Mouse (Mus musculus): Measurements from ENCODE around the gene Trim61. TPM values are rescaled to one million over a fixed set of nuclear protein-coding genes. Genes with fewer than 3 reads are reported as not detected.
"Not testable (repeated sequence)": the region's sequence is repeated elsewhere in the genome, so short reads cannot be mapped to it uniquely, and the experiment has no call there.

Trim61 gene
- not detected in 2 replicates for polyA plus RNA-seq (2012; rRNA removed)

- no peak for DNase-seq (ENCODE audit: low spot score)
Observed at GRCm38 (mm10) chr8:65018423-65018822, at the start of gene Trim61, which contains the start of gene Trim60. TSS of gene Trim61 (minus strand) at chr8:65018523. TSS of gene Trim60 (minus strand) at chr8:65018584.

- DNase-seq (ENCODE audit: low spot score), result no peak
Observed at GRCm38 (mm10) chr8:65067694-65068472, 49.6 kb upstream of the Trim61 start.

GRCm38 (mm10) chr8:65067031-65067430 lies 48.7 kb upstream of the Trim61 start:
- DNase-seq (ENCODE audit: low spot score), result no peak

- no peak for DNase-seq (ENCODE audit: low spot score)
Observed at GRCm38 (mm10) chr8:65065622-65066021, 47.3 kb upstream of the Trim61 start.

- DNase-seq (ENCODE audit: low spot score), result no peak
Observed at GRCm38 (mm10) chr8:65064071-65064470, 45.7 kb upstream of the Trim61 start.

GRCm38 (mm10) chr8:65062195-65062594 lies 43.9 kb upstream of the Trim61 start:
- no peak for DNase-seq (ENCODE audit: low spot score)

GRCm38 (mm10) chr8:65056722-65057121 lies 38.4 kb upstream of the Trim61 start:
- no peak for DNase-seq (ENCODE audit: low spot score)

GRCm38 (mm10) chr8:65053968-65054367 lies 35.6 kb upstream of the Trim61 start:
- DNase-seq (ENCODE audit: low spot score), result no peak

- DNase-seq (ENCODE audit: low spot score), result no peak
Observed at GRCm38 (mm10) chr8:65053554-65053953, 35.2 kb upstream of the Trim61 start.

- DNase-seq (ENCODE audit: low spot score), result no peak
Observed at GRCm38 (mm10) chr8:65047801-65048200, 29.5 kb upstream of the Trim61 start.

GRCm38 (mm10) chr8:65047193-65047592 lies 28.9 kb upstream of the Trim61 start:
- no peak for DNase-seq (ENCODE audit: low spot score)

GRCm38 (mm10) chr8:65046565-65046964 lies 28.2 kb upstream of the Trim61 start:
- DNase-seq (ENCODE audit: low spot score), result no peak

- no peak for DNase-seq (ENCODE audit: low spot score)
Observed at GRCm38 (mm10) chr8:65037117-65037533, 18.8 kb upstream of the Trim61 start, which contains the start of gene Apela. TSS of gene Apela (minus strand) at chr8:65037336.

- no peak for DNase-seq (ENCODE audit: low spot score)
Observed at GRCm38 (mm10) chr8:65034136-65034535, 15.8 kb upstream of the Trim61 start.

GRCm38 (mm10) chr8:65033056-65033455 lies 14.7 kb upstream of the Trim61 start:
- no peak for DNase-seq (ENCODE audit: low spot score)

GRCm38 (mm10) chr8:65032107-65032506 lies 13.8 kb upstream of the Trim61 start:
- DNase-seq (ENCODE audit: low spot score), result no peak

- no peak for DNase-seq (ENCODE audit: low spot score)
Observed at GRCm38 (mm10) chr8:65030735-65031485, 12.6 kb upstream of the Trim61 start.

GRCm38 (mm10) chr8:65029776-65030175 lies 11.5 kb upstream of the Trim61 start:
- DNase-seq (ENCODE audit: low spot score), result no peak

- DNase-seq (ENCODE audit: low spot score), result no peak
Observed at GRCm38 (mm10) chr8:65028959-65029686, 10.8 kb upstream of the Trim61 start.

GRCm38 (mm10) chr8:65022485-65022884 lies 4.2 kb upstream of the Trim61 start:
- peak; percentile 42 for DNase-seq (ENCODE audit: low spot score)

GRCm38 (mm10) chr8:65007616-65008015 lies 10.7 kb downstream of the Trim61 start:
- DNase-seq (ENCODE audit: low spot score), result not testable (repeated sequence)

GRCm38 (mm10) chr8:64998806-64999365 lies 19.4 kb downstream of the Trim61 start:
- DNase-seq (ENCODE audit: low spot score), result no peak
